Mouse (Mus musculus): Measurements from ENCODE around the gene Cmklr1. TPM values are rescaled to one million over a fixed set of nuclear protein-coding genes. Genes with fewer than 3 reads are reported as not detected.
"Not testable (repeated sequence)": the region's sequence is repeated elsewhere in the genome, so short reads cannot be mapped to it uniquely, and the experiment has no call there.

Gene Cmklr1
- polyA plus RNA-seq, 1 experiment = 82.3 TPM

GRCm38 (mm10) chr5:113590010-113590640, 60.1 kb downstream of the Cmklr1 start:
- Histone ChIP-seq H3K4me3 (ENCODE audit: control insufficient read depth, low read depth, low read length) (no peak overlapping the region), H3K27me3 (ENCODE audit: control insufficient read depth, insufficient read depth, low read length) (no peaks in the 10 kb centered on the region), H3K4me1 (ENCODE audit: control insufficient read depth, insufficient read depth, low read length) (peaks cover 5% of the 10 kb centered on the region), H3K36me3 (ENCODE audit: control insufficient read depth, insufficient read depth, low read length) (no peaks in the 10 kb centered on the region), H3K27ac (ENCODE audit: control insufficient read depth, insufficient read depth, low read depth, low read length) (no peak overlapping the region)
- TF ChIP-seq POLR2A (IDR thresholded peaks at IDR 0.05; ENCODE audit: control insufficient read depth, low read depth, low read length) (no peak), CTCF (IDR thresholded peaks at IDR 0.05; ENCODE audit: control insufficient read depth, insufficient read depth, insufficient replicate concordance, low read depth, low read length) (no peak)

- not testable (repeated sequence) for H3K36me3 ChIP-seq (ENCODE audit: control insufficient read depth, insufficient read depth, low read length); H3K27me3 ChIP-seq (ENCODE audit: control insufficient read depth, insufficient read depth, low read length); H3K4me3 ChIP-seq (ENCODE audit: control insufficient read depth, low read depth, low read length); H3K4me1 ChIP-seq (ENCODE audit: control insufficient read depth, insufficient read depth, low read length); H3K27ac ChIP-seq (ENCODE audit: control insufficient read depth, insufficient read depth, low read depth, low read length)
These were observed 63.8 kb downstream of the Cmklr1 start for GRCm38 (mm10) chr5:113586458-113586849.

DNA sequence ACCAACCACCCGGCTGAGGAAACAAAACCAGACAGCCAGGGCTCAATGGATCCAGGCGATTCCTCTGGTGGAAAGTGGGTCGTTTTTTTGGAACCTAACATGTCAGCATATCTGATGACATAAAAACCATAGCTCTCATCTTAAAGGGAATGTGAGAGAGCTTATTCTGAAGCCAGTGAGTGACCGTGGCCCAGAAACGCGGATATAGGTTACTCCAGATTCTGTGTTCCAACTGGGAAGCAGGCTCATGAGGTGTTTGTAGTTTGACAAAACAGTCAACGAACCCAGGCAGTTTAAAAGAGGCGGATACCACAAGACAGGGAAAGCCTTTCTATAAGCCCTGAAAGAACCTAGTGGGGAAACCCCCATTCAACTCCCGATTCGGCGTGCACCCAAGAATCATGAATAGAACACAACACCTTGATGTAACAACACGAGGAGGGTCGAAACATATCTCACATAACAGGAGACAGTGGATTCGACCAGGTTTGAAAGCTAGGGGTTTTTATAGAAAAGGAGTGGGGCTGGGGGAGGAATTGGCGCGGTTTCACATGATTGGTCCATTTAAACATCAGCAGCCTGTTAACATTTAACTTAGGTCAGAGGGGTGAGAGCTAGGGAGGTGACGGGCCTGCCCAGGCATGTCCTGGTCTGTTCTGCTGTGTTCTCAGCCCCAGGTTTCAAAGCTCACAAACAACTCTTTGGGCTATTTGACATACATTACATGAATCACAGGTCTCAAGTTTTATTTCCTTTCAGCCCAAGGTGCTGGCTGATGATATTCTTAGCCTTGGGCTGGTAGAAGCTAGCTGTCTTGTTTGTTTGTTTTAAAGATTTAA, 64.4 kb downstream of the Cmklr1 start:
- H3K27me3 ChIP-seq (ENCODE audit: control insufficient read depth, insufficient read depth, low read length); H3K4me1 ChIP-seq (ENCODE audit: control insufficient read depth, insufficient read depth, low read length); H3K36me3 ChIP-seq (ENCODE audit: control insufficient read depth, insufficient read depth, low read length); H3K4me3 ChIP-seq (ENCODE audit: control insufficient read depth, low read depth, low read length); H3K27ac ChIP-seq (ENCODE audit: control insufficient read depth, insufficient read depth, low read depth, low read length): not testable (repeated sequence)

DNA sequence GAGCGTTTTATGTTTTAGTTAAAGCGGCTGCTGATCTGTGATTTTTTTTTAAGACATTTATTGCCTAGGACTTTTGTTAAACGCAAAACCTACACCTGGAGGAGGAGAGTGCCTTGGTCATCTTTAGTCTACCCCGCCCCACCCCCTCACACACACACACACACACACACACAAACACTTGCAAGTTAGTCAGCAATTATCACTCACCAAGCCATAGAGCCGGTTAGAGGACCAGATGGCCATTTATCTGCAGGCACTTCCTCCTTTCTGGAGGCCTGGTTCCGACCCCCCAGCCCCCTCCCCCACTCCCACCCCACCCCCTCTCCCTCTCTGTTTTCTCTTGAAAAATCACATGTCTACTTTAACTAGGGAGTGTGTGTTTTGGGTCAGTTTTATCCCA, 65.8 kb downstream of the Cmklr1 start:
- H3K36me3 ChIP-seq (ENCODE audit: control insufficient read depth, insufficient read depth, low read length) = no peaks in the 10 kb centered on the region
- no peak overlapping the region for H3K4me3 ChIP-seq (ENCODE audit: control insufficient read depth, low read depth, low read length)
- H3K4me1 ChIP-seq (ENCODE audit: control insufficient read depth, insufficient read depth, low read length) = peaks cover 2% of the 10 kb centered on the region
- no peaks in the 10 kb centered on the region for H3K27me3 ChIP-seq (ENCODE audit: control insufficient read depth, insufficient read depth, low read length)
- TF ChIP-seq CTCF (IDR thresholded peaks at IDR 0.05; ENCODE audit: control insufficient read depth, insufficient read depth, insufficient replicate concordance, low read depth, low read length) (no peak), POLR2A (IDR thresholded peaks at IDR 0.05; ENCODE audit: control insufficient read depth, low read depth, low read length) (no peak)
- H3K27ac ChIP-seq (ENCODE audit: control insufficient read depth, insufficient read depth, low read depth, low read length) = no peak overlapping the region

DNA sequence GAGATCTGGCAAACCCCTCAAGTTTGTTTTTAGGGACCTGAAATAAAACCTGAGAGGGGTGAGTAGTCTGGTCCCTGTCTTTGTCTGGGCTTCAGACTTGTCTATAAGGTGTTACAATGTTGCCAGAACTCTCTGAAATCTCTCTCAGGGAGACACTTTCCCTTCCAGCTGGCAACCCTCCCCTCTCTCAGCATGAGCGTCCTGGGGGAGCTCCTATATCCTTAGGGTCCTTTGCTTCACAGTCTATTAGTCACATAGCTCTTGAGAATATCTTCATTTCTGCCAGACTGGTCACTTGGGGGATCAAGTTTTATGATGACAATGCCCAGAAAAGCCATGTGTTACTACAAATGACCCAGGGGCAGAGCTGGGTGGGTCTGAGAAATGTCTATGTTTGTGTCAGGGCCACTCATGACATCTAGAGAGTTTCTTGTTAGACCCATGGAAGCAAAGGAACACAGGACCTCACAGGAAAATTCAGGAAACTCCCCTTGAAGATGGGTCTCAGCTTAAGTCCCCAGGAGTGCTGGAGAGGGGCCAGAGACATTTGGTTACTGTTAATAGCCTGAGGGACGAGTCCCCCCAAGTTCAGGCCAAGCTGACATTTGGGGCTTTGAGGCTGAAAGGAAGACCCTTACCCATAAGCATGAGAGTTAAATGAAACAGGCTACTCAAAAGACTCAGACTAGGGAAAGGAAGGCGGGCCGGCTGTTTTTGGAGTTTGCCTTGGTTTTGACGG, 66.6 kb downstream of the Cmklr1 start:
- no peak for TF ChIP-seq CTCF (IDR thresholded peaks at IDR 0.05; ENCODE audit: control insufficient read depth, insufficient read depth, insufficient replicate concordance, low read depth, low read length)
- TF ChIP-seq POLR2A (IDR thresholded peaks at IDR 0.05; ENCODE audit: control insufficient read depth, low read depth, low read length) = no peak
- Histone ChIP-seq H3K27ac (ENCODE audit: control insufficient read depth, insufficient read depth, low read depth, low read length) (no peak overlapping the region), H3K4me3 (ENCODE audit: control insufficient read depth, low read depth, low read length) (no peak overlapping the region), H3K36me3 (ENCODE audit: control insufficient read depth, insufficient read depth, low read length) (no peaks in the 10 kb centered on the region), H3K27me3 (ENCODE audit: control insufficient read depth, insufficient read depth, low read length) (no peaks in the 10 kb centered on the region), H3K4me1 (ENCODE audit: control insufficient read depth, insufficient read depth, low read length) (peaks cover 2% of the 10 kb centered on the region)

- Histone ChIP-seq H3K4me3 (ENCODE audit: control insufficient read depth, low read depth, low read length) (no peak overlapping the region), H3K4me1 (ENCODE audit: control insufficient read depth, insufficient read depth, low read length) (peaks cover 6% of the 10 kb centered on the region), H3K27ac (ENCODE audit: control insufficient read depth, insufficient read depth, low read depth, low read length) (no peak overlapping the region), H3K27me3 (ENCODE audit: control insufficient read depth, insufficient read depth, low read length) (no peaks in the 10 kb centered on the region), H3K36me3 (ENCODE audit: control insufficient read depth, insufficient read depth, low read length) (no peaks in the 10 kb centered on the region)
- TF ChIP-seq CTCF (IDR thresholded peaks at IDR 0.05; ENCODE audit: control insufficient read depth, insufficient read depth, insufficient replicate concordance, low read depth, low read length) (no peak), POLR2A (IDR thresholded peaks at IDR 0.05; ENCODE audit: control insufficient read depth, low read depth, low read length) (no peak)
These were observed 69.4 kb downstream of the Cmklr1 start for GRCm38 (mm10) chr5:113580801-113581200.

DNA sequence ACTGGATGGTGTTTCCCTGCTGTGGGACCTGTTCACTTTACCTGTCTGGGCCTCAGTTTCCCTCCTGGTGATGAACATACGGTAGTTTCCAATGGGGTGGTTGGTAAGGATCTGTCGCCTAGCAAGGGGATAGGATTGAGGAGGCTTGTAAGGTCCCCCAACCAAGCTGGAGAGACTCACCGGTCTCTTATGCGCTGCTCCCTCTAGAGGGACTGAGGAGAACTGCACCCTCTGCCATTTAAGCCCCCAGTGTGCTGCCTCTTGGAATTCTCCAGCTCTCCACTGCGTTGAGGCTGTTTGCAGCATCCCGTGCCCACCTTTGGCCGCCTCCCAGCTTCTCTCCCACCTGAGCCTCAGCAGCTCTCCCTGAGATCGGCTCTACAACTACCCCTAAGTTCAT, 70.0 kb downstream of the Cmklr1 start:
- Histone ChIP-seq H3K4me3 (ENCODE audit: control insufficient read depth, low read depth, low read length) (no peak overlapping the region), H3K27me3 (ENCODE audit: control insufficient read depth, insufficient read depth, low read length) (no peaks in the 10 kb centered on the region), H3K4me1 (ENCODE audit: control insufficient read depth, insufficient read depth, low read length) (peaks cover 6% of the 10 kb centered on the region), H3K27ac (ENCODE audit: control insufficient read depth, insufficient read depth, low read depth, low read length) (no peak overlapping the region), H3K36me3 (ENCODE audit: control insufficient read depth, insufficient read depth, low read length) (no peaks in the 10 kb centered on the region)
- TF ChIP-seq CTCF (IDR thresholded peaks at IDR 0.05; ENCODE audit: control insufficient read depth, insufficient read depth, insufficient replicate concordance, low read depth, low read length) = peak; percentile 89
- no peak for TF ChIP-seq POLR2A (IDR thresholded peaks at IDR 0.05; ENCODE audit: control insufficient read depth, low read depth, low read length)

Data from testis, adult 2 months (tissue).